Mouse (Mus musculus): ENCODE data around the gene Shisa6. TPM values are rescaled to one million over a fixed set of nuclear protein-coding genes. Genes with fewer than 3 reads are reported as not detected.

Gene Shisa6
- 0.63 and 0.97 TPM in 2 replicates for polyA plus RNA-seq (2012; rRNA removed)

DNA sequence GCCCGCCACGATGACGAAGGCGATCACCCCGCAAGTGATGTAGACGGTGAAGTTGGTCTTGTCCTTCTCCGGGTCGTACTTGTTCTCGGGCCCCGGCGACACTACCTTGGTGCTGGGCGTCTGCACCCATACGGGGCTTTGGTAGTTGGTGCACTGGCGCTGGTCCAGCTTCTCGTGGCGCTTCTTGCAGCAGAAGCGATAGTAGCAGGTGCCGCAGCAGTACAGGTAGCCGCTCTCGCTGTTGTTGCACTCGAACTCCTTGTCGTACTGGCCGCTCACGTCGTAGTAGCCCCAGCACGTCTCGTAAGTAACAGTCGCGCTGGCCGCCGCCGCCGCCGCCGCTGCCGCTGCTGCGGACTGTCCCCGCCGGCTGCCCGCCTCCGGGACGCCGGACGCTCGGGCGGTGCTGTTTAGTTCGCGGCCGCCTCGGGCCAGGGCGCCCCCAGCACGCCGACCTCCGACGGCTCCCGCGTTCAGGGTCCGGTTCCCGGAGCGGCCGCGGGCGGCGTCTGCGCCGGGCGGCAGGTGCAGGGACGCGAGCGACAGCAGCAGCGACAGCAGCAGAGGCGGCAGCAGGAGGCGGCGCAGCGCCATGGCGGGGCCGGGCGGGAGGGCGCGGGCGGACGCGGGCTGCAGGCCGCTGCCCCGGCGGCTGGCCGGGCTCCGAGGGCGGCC lies at the start of gene Shisa6:
Shisa6 (minus strand) TSS at position 594 of the 675 bp plus-strand sequence.
- Histone ChIP-seq H3K4me1 (ENCODE audit: control insufficient read depth, insufficient read depth, insufficient read length) (no peaks in the 10 kb centered on the region), H3K27me3 (ENCODE audit: control insufficient read depth, insufficient read depth, low read length) (peaks cover 8% of the 10 kb centered on the region), H3K4me3 (ENCODE audit: extremely low read depth, insufficient read depth, insufficient read length) (no peak within 1 kb of the TSS; the same call in 1 of the 2 replicates), H3K36me3 (ENCODE audit: control insufficient read depth, insufficient read depth, low read length) (no peaks in the 10 kb centered on the region), H3K27ac (ENCODE audit: insufficient read depth, low read length) (no peak within 1 kb of the TSS)
- WGBS, result 5% methylated on average over 66 of the region's 89 CpGs
- no peak for DNase-seq (ENCODE audit: low read depth in 1 of 2, low spot score in 2 of 2)
- TF ChIP-seq POLR2A (IDR thresholded peaks at IDR 0.05; ENCODE audit: low read depth, low read length), result no peak
- TF ChIP-seq CTCF (IDR thresholded peaks at IDR 0.05; ENCODE audit: extremely low read depth, insufficient read depth, insufficient read length, insufficient replicate concordance), result no peak

DNA sequence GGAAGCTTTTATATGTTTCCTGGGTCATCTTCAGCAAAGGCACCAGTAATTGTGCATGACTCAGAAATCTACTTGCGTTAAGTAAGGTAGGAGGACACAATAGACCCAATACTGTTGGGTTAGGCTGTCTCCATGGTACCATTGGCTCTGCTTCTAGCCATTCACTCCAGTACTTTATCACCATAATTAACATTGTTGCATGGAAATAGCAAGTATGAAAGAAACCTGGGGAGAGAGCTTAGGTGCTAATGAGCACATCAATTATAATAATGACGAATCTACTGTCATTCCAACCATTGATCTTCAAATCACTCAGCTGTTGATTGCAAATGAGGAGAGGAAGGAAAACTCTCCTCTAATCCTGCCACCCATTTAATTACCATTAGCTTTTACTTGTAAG lies 48.1 kb upstream of the Shisa6 start:
- TF ChIP-seq CTCF (IDR thresholded peaks at IDR 0.05; ENCODE audit: extremely low read depth, insufficient read depth, insufficient read length, insufficient replicate concordance) (no peak), POLR2A (IDR thresholded peaks at IDR 0.05; ENCODE audit: low read depth, low read length) (no peak)
- no peak overlapping the region for H3K4me3 ChIP-seq (ENCODE audit: extremely low read depth, insufficient read depth, insufficient read length)
- WGBS, result 23% methylated on average over 2 of the region's 2 CpGs
- no peaks in the 10 kb centered on the region for H3K4me1 ChIP-seq (ENCODE audit: control insufficient read depth, insufficient read depth, insufficient read length)
- no peak overlapping the region for H3K27ac ChIP-seq (ENCODE audit: insufficient read depth, low read length)
- no peaks in the 10 kb centered on the region for H3K27me3 ChIP-seq (ENCODE audit: control insufficient read depth, insufficient read depth, low read length)
- no peaks in the 10 kb centered on the region for H3K36me3 ChIP-seq (ENCODE audit: control insufficient read depth, insufficient read depth, low read length)
- no peak for DNase-seq (ENCODE audit: low read depth in 1 of 2, low spot score in 2 of 2)

DNA sequence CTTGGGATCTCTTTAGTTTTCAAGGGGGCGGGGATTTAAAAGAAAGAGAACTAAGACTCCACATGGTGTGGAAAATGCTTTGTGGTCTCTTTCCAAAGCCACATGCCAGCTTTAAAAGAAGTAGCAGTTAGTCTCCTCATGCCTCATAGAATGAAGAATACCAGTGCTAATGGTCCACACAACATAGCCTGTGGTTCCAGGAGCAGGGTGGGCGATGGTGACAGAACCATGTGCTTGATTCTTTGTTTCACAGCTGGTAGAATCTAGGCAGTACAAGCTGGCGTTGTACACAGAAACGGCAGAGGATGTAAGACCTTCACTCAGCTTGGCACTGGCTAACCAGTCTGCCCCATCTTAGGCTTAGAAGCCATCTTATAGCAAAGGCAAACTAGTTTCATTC lies 43.3 kb upstream of the Shisa6 start:
- 83% methylated on average over 4 of the region's 4 CpGs for WGBS
- Histone ChIP-seq H3K27me3 (ENCODE audit: control insufficient read depth, insufficient read depth, low read length) (no peaks in the 10 kb centered on the region), H3K4me3 (ENCODE audit: extremely low read depth, insufficient read depth, insufficient read length) (no peak overlapping the region), H3K4me1 (ENCODE audit: control insufficient read depth, insufficient read depth, insufficient read length) (no peaks in the 10 kb centered on the region), H3K27ac (ENCODE audit: insufficient read depth, low read length) (no peak overlapping the region), H3K36me3 (ENCODE audit: control insufficient read depth, insufficient read depth, low read length) (no peaks in the 10 kb centered on the region)
- TF ChIP-seq POLR2A (IDR thresholded peaks at IDR 0.05; ENCODE audit: low read depth, low read length) (no peak), CTCF (IDR thresholded peaks at IDR 0.05; ENCODE audit: extremely low read depth, insufficient read depth, insufficient read length, insufficient replicate concordance) (no peak)
- DNase-seq (ENCODE audit: low read depth in 1 of 2, low spot score in 2 of 2), result no peak

DNA sequence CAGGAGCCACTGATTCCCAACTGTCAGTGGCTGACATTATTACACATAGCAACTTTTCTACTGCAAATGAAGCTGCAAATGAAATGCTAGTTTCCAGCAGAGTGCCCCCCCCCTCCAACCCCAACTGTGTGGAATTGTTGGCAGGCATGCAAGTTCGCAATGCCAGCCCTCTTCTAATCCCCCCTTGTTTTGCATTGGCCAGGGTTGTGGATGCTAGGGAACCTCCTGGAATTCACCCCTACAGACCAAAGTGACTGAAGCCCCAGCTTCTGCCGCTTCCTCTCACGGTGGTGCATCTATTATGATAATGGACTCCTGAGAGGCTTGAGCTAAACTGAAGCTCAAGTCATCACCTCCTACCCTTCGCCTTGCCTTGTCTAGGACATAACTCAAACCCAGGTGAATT lies 42.6 kb upstream of the Shisa6 start:
- H3K4me3 ChIP-seq (ENCODE audit: extremely low read depth, insufficient read depth, insufficient read length), result no peak overlapping the region
- DNase-seq (ENCODE audit: low read depth in 1 of 2, low spot score in 2 of 2), result no peak
- H3K27ac ChIP-seq (ENCODE audit: insufficient read depth, low read length), result no peak overlapping the region
- H3K4me1 ChIP-seq (ENCODE audit: control insufficient read depth, insufficient read depth, insufficient read length), result no peaks in the 10 kb centered on the region
- H3K27me3 ChIP-seq (ENCODE audit: control insufficient read depth, insufficient read depth, low read length), result no peaks in the 10 kb centered on the region
- 11% methylated on average over 4 of the region's 4 CpGs for WGBS
- H3K36me3 ChIP-seq (ENCODE audit: control insufficient read depth, insufficient read depth, low read length), result no peaks in the 10 kb centered on the region
- TF ChIP-seq POLR2A (IDR thresholded peaks at IDR 0.05; ENCODE audit: low read depth, low read length) (no peak), CTCF (IDR thresholded peaks at IDR 0.05; ENCODE audit: extremely low read depth, insufficient read depth, insufficient read length, insufficient replicate concordance) (no peak)

DNA sequence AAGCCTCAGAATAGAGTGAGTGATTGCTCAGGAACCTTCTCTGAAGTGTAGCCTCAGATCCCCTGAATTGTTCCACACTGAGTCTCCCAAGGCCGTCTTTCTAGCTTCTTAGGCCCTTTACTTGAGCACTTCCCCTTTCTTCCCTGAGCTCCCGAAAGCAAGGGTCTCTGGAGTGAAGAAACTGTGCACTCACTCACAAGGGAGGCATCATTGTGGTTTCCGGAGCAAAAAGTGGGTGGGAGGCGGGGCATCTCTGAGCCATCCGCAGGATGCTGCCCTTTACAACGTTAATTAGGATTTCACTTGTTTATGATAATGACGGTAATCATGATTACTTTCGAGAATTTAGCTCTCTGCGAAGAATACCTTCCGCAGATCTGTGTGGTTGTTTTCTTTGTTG lies 41.6 kb upstream of the Shisa6 start:
- no peak overlapping the region for H3K27ac ChIP-seq (ENCODE audit: insufficient read depth, low read length)
- DNase-seq (ENCODE audit: low read depth in 1 of 2, low spot score in 2 of 2), result no peak
- H3K4me1 ChIP-seq (ENCODE audit: control insufficient read depth, insufficient read depth, insufficient read length), result no peaks in the 10 kb centered on the region
- H3K4me3 ChIP-seq (ENCODE audit: extremely low read depth, insufficient read depth, insufficient read length), result no peak overlapping the region
- TF ChIP-seq POLR2A (IDR thresholded peaks at IDR 0.05; ENCODE audit: low read depth, low read length) (no peak), CTCF (IDR thresholded peaks at IDR 0.05; ENCODE audit: extremely low read depth, insufficient read depth, insufficient read length, insufficient replicate concordance) (no peak)
- 9% methylated on average over 10 of the region's 10 CpGs for WGBS
- H3K36me3 ChIP-seq (ENCODE audit: control insufficient read depth, insufficient read depth, low read length), result no peaks in the 10 kb centered on the region
- H3K27me3 ChIP-seq (ENCODE audit: control insufficient read depth, insufficient read depth, low read length), result no peaks in the 10 kb centered on the region

DNA sequence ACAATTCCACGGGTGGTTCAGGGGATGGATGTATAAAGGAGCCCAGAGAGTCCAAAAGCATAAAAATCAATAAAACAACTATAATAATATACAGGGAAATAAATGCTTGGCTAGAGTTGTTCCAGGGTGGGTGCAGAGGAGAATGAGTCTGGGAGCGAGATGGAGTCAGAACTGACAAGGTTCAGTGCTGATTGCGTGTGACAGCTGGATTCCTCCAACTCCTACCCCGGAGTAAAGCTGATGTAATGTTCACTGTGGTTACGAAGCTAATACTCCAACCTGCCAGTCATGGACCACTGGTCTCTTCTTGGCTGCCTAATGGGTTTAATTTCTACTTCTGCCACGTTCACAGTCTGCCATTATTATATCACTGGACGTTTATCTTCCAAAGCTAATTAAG lies 36.5 kb upstream of the Shisa6 start:
- Histone ChIP-seq H3K27ac (ENCODE audit: insufficient read depth, low read length) (no peak overlapping the region), H3K27me3 (ENCODE audit: control insufficient read depth, insufficient read depth, low read length) (no peaks in the 10 kb centered on the region), H3K36me3 (ENCODE audit: control insufficient read depth, insufficient read depth, low read length) (no peaks in the 10 kb centered on the region), H3K4me3 (ENCODE audit: extremely low read depth, insufficient read depth, insufficient read length) (no peak overlapping the region), H3K4me1 (ENCODE audit: control insufficient read depth, insufficient read depth, insufficient read length) (no peaks in the 10 kb centered on the region)
- no peak for TF ChIP-seq POLR2A (IDR thresholded peaks at IDR 0.05; ENCODE audit: low read depth, low read length)
- no peak for TF ChIP-seq CTCF (IDR thresholded peaks at IDR 0.05; ENCODE audit: extremely low read depth, insufficient read depth, insufficient read length, insufficient replicate concordance)
- DNase-seq (ENCODE audit: low read depth in 1 of 2, low spot score in 2 of 2), result no peak
- 81% methylated on average over 7 of the region's 7 CpGs for WGBS

DNA sequence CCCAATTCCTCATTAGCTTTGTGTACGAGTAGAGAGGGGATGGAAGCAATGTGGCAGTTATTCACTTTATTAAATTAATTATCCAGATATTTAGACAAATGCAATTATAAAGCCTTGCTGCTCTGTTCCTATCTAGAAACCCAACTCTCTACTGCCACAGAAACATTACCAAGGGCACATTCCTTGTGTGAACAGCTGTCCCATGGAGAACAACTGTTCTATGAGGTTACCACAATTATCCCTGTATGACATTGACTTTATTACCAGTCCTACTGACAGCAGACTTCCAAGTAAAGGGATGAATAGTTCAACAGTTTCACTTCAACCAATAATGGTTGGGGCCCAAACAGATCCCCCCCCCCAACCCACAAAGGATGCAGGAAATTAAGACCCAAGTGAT lies 12.1 kb upstream of the Shisa6 start:
- no peak for DNase-seq (ENCODE audit: low read depth in 1 of 2, low spot score in 2 of 2)
- Histone ChIP-seq H3K4me1 (ENCODE audit: control insufficient read depth, insufficient read depth, insufficient read length) (no peaks in the 10 kb centered on the region), H3K36me3 (ENCODE audit: control insufficient read depth, insufficient read depth, low read length) (no peaks in the 10 kb centered on the region), H3K27ac (ENCODE audit: insufficient read depth, low read length) (no peak overlapping the region), H3K27me3 (ENCODE audit: control insufficient read depth, insufficient read depth, low read length) (no peaks in the 10 kb centered on the region), H3K4me3 (ENCODE audit: extremely low read depth, insufficient read depth, insufficient read length) (no peak overlapping the region)
- WGBS, result 84% methylated on average over 1 of the region's 1 CpGs
- no peak for TF ChIP-seq CTCF (IDR thresholded peaks at IDR 0.05; ENCODE audit: extremely low read depth, insufficient read depth, insufficient read length, insufficient replicate concordance)
- TF ChIP-seq POLR2A (IDR thresholded peaks at IDR 0.05; ENCODE audit: low read depth, low read length), result no peak

Measured in spleen, adult 2 months (tissue).